Mouse (Mus musculus) neural tube, embryonic 11.5 days (tissue): Measurements from ENCODE around the gene Gm12117. TPM values are rescaled to one million over a fixed set of nuclear protein-coding genes. Genes with fewer than 3 reads are reported as not detected.

Experiments used
- ATAC-seq: fragments of 200-750 bp; cut with Nextera tagmentation; 2 replicates; pipeline ENCODE4 v1.8.0; 2017; ENCODE audit warnings: moderate number of reproducible peaks, mild to moderate bottlenecking, moderate TSS enrichment, moderate library complexity; ENCODE audit not compliant: insufficient read depth, low FRiP score, low TSS enrichment
- DNase-seq: peaks from one replicate; pipeline ENCODE4 v3.0.0-alpha.2; 2015; ENCODE audit warnings: low spot score
- H3K27ac ChIP-seq: fragments of 300-500 bp; sonication (generic); 2 replicates; pipeline ENCODE4 v1.5.1; 2014; ENCODE audit warnings: low read depth, mild to moderate bottlenecking, low read length
- H3K27me3 ChIP-seq: fragments of 300-500 bp; sonication (generic); 2 replicates; pipeline ENCODE4 v1.6.1; 2014; ENCODE audit warnings: mild to moderate bottlenecking, low read length, mixed read lengths; ENCODE audit not compliant: control insufficient read depth, insufficient read depth
- H3K36me3 ChIP-seq: fragments of 300-500 bp; sonication (generic); 2 replicates; pipeline ENCODE4 v1.6.1; 2014; ENCODE audit warnings: mild to moderate bottlenecking, low read length, moderate library complexity, mixed read lengths; ENCODE audit not compliant: control insufficient read depth, insufficient read depth
- H3K4me1 ChIP-seq: fragments of 300-500 bp; sonication (generic); 2 replicates; pipeline ENCODE4 v1.6.1; 2014; ENCODE audit warnings: low read length, mixed read lengths; ENCODE audit not compliant: control insufficient read depth, insufficient read depth
- H3K4me2 ChIP-seq: fragments of 300-500 bp; sonication (generic); 2 replicates; pipeline ENCODE4 v1.6.1; 2014; ENCODE audit warnings: low read depth, mild to moderate bottlenecking, moderate library complexity
- H3K4me3 ChIP-seq: fragments of 300-500 bp; sonication (generic); 2 replicates; pipeline ENCODE4 v1.5.1; 2014; ENCODE audit warnings: low read depth, low read length
- H3K9ac ChIP-seq: fragments of 300-500 bp; sonication (generic); 2 replicates; pipeline ENCODE4 v1.6.1; 2014; ENCODE audit warnings: mild to moderate bottlenecking, low read length
- H3K9me3 ChIP-seq: fragments of 300-500 bp; sonication (generic); 2 replicates; pipeline ENCODE4 v1.6.1; 2016; ENCODE audit warnings: low read length; ENCODE audit not compliant: control insufficient read depth
- WGBS: fragments of 180-500 bp; shearing (Covaris S2); extraction: QIAGEN DNeasy Blood & Tissue Kit; methylation state at CpG from one replicate; pipeline ENCODE4 v1.1.7; 2014; 5-methylcytosine and 5-hydroxymethylcytosine counted together
- polyA plus RNA-seq: library from polyadenylated mRNA; unstranded; fragments of >200 nt; fragmentation: Nextera tagmentation; extraction: Ambion mirVana; gene quantifications from 2 replicates; pipeline ENCODE4 v1.2.1, GENCODE M21; 2014

Gm12117 gene
- polyA plus RNA-seq, 1 experiment from 2014 or later = not detected

DNA sequence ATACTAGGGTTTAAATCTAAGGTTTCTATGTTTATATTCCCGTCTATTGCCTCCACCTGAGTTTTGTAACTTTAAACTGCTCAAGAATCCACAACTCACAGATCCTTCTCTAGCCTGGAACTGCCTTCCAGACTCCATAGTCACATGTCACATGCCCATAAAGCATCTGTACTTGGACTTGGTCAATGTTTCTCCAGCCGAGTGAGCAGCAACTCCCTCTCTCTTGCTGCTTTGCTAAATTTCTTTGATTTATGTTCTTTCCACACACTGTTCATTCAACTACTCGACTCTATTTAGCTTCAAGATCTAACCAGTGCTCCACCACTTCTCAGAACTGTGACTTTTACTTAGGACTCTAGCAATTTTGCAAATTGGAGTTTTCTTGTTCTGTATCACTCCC lies 1.7 kb downstream of the Gm12117 start:
- DNase-seq (no peak), ATAC-seq (no peak)
- WGBS = 66% methylated on average over 3 of the region's 3 CpGs
- Histone ChIP-seq H3K4me3 (no peak overlapping the region), H3K9ac (no peak overlapping the region), H3K36me3 (no peaks in the 10 kb centered on the region), H3K4me1 (no peaks in the 10 kb centered on the region), H3K9me3 (no peaks in the 10 kb centered on the region), H3K4me2 (no peak overlapping the region), H3K27me3 (no peaks in the 10 kb centered on the region), H3K27ac (no peak overlapping the region)

DNA sequence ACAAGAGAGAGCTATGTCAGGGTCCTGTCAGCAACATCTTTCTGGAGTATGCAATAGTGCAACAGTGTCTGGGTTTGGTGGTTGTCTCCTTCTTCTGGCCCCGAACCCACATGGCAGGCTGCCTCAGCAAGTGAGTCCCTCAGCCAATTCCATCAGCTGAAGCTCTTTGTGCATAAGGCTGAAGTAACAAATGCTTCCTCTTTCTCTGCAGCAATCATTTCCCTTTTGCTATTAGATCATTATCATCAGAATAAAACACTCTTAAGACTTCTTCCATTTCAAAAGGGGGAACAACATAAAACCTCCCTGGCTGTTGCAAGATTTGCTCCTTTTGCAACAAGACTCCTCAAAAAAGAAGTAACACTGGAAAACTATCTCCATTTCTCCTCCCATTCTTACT lies 2.2 kb downstream of the Gm12117 start:
- ATAC-seq = no peak

GRCm38 (mm10) chr11:33240295-33240694 lies 36.2 kb downstream of the Gm12117 start:
- no peak overlapping the region for H3K27ac ChIP-seq
- DNase-seq (no peak), ATAC-seq (peak; percentile 20; the same call in 1 of the 2 replicates)
- H3K27me3 ChIP-seq = no peaks in the 10 kb centered on the region
- WGBS = 62% methylated on average over 3 of the region's 3 CpGs
- H3K4me3 ChIP-seq = no peak overlapping the region
- H3K9ac ChIP-seq = no peak overlapping the region
- H3K36me3 ChIP-seq = no peaks in the 10 kb centered on the region
- no peaks in the 10 kb centered on the region for H3K4me1 ChIP-seq
- no peak overlapping the region for H3K4me2 ChIP-seq
- no peaks in the 10 kb centered on the region for H3K9me3 ChIP-seq

More for the DNA sequence above, 2.2 kb downstream of the Gm12117 start:
- Histone ChIP-seq H3K9me3 (no peaks in the 10 kb centered on the region), H3K27ac (no peak overlapping the region), H3K4me1 (no peaks in the 10 kb centered on the region), H3K27me3 (no peaks in the 10 kb centered on the region), H3K4me3 (no peak overlapping the region), H3K4me2 (no peak overlapping the region), H3K36me3 (no peaks in the 10 kb centered on the region), H3K9ac (no peak overlapping the region)
- WGBS = 79% methylated on average over 1 of the region's 1 CpGs
- no peak for DNase-seq

- DNase-seq (peak; percentile 32), ATAC-seq (peak; percentile 69)
- no peak overlapping the region for H3K4me2 ChIP-seq
- H3K4me1 ChIP-seq = peaks cover 6% of the 10 kb centered on the region; the same call in 1 of the 2 replicates
- 36% methylated on average over 3 of the region's 3 CpGs for WGBS
- H3K9me3 ChIP-seq = no peaks in the 10 kb centered on the region
- H3K36me3 ChIP-seq = no peaks in the 10 kb centered on the region
- H3K4me3 ChIP-seq = no peak overlapping the region
- no peak overlapping the region for H3K27ac ChIP-seq
- no peaks in the 10 kb centered on the region for H3K27me3 ChIP-seq
- no peak overlapping the region for H3K9ac ChIP-seq
Measured at GRCm38 (mm10) chr11:33234134-33234533, 42.4 kb downstream of the Gm12117 start.

- H3K27ac ChIP-seq = no peak overlapping the region
- H3K36me3 ChIP-seq = no peaks in the 10 kb centered on the region
Measured at GRCm38 (mm10) chr11:33232056-33232455, 44.5 kb downstream of the Gm12117 start.

DNA sequence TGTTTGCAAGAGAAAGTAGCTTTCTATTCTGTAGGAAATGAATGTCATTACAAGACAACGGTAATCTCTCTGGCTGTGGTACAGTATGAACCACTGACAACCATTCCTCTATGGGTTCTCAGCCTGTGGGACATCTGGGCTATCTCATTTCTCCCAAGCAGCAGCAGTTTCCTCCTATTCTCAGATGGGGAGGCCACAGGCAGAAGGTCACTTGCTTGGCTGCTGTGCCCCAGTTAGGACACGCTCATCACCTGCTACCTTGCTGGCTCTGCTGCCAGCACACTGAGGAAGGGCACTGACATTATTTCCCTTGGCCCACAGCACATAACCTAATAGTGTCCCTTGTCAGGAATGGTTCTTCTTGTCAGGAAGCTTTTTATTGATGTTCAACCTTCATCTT lies 48.4 kb downstream of the Gm12117 start:
- Histone ChIP-seq H3K4me1 (no peaks in the 10 kb centered on the region), H3K27ac (no peak overlapping the region), H3K27me3 (no peaks in the 10 kb centered on the region), H3K9me3 (no peaks in the 10 kb centered on the region), H3K9ac (no peak overlapping the region), H3K36me3 (no peaks in the 10 kb centered on the region), H3K4me3 (no peak overlapping the region), H3K4me2 (no peak overlapping the region)
- ATAC-seq = no peak
- 89% methylated on average over 2 of the region's 2 CpGs for WGBS
- no peak for DNase-seq

More at GRCm38 (mm10) chr11:33232056-33232455, 44.5 kb downstream of the Gm12117 start:
- H3K4me1 ChIP-seq = peaks cover 6% of the 10 kb centered on the region; the same call in 1 of the 2 replicates
- H3K4me3 ChIP-seq = no peak overlapping the region
- WGBS = 75% methylated on average over 5 of the region's 5 CpGs
- ATAC-seq = no peak
- DNase-seq = no peak
- no peaks in the 10 kb centered on the region for H3K27me3 ChIP-seq
- H3K4me2 ChIP-seq = no peak overlapping the region
- H3K9me3 ChIP-seq = no peaks in the 10 kb centered on the region
- H3K9ac ChIP-seq = no peak overlapping the region

DNA sequence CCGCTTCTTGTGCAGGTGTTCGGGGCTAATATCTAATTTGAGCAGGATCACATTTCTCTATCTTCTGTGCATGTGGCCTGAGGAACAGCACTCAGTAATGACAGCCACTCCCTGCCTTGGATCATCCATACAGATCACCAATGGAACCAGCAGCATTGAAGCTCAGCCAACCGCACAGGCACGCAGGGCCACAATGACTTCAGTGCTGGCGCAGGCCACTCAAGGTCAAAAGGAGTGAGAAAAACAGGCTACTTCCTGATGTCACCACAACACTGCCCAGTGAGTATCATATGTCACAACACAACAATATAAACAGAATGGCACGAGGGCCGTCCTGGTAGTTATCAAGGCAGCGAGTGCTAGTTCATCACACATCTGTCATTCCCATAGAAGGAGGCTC lies 50.0 kb downstream of the Gm12117 start:
- WGBS = 74% methylated on average over 8 of the region's 8 CpGs
- H3K4me1 ChIP-seq = no peaks in the 10 kb centered on the region
- no peaks in the 10 kb centered on the region for H3K36me3 ChIP-seq
- no peaks in the 10 kb centered on the region for H3K27me3 ChIP-seq
- no peak overlapping the region for H3K4me2 ChIP-seq
- H3K9ac ChIP-seq = no peak overlapping the region
- no peak for ATAC-seq
- no peaks in the 10 kb centered on the region for H3K9me3 ChIP-seq
- DNase-seq = no peak
- H3K27ac ChIP-seq = no peak overlapping the region
- H3K4me3 ChIP-seq = no peak overlapping the region

Other genes with a start within 250 kb of the Gm12117 start
- 6.8 and 9.9 TPM in 2 replicates for gene Fgf18, start 129.3 kb downstream of the Gm12117 start, polyA plus RNA-seq
- gene Npm1, start 113.5 kb downstream of the Gm12117 start, polyA plus RNA-seq = 1,037 and 1,076 TPM in 2 replicates
- 22.4 and 28.5 TPM in 2 replicates for gene Tlx3, start 73.1 kb downstream of the Gm12117 start, polyA plus RNA-seq
- 12.5 and 18.3 TPM in 2 replicates for gene Ranbp17, start 237.0 kb upstream of the Gm12117 start, polyA plus RNA-seq